Mouse (Mus musculus) urinary bladder, adult 18-20 months (tissue): ENCODE measurements around the gene Atp1a3.

Experiments
- DNase-seq, 2 experiments: peaks; one replicate each; pipeline ENCODE4 v3.0.0; 2022; ENCODE audit warnings: low spot score in 2 of 2, mixed read lengths in 2 of 2

Gene Atp1a3

GRCm38 (mm10) chr7:25003820-25004388 lies 1.9 kb downstream of the Atp1a3 start:
- no peak for DNase-seq

DNA sequence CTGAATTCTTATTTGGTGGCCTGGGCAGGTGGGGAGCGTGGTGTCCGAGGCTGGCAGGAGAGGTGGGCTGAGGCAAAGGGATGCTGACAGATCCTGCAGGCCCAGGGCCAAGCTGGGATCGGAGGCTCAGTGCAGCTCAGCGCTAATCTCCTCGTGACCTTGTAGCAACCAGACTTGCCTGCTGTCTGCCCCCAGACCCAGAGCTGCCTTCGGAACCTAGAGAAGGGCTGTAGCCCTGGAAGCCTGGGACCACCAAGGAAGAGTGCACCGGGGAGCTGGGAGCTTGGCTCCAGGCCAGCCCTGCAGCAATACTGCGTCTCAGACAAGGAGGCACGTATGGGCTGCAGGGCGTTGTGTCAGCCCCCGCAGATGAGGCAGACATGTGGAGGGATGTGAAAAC lies 2.5 kb downstream of the Atp1a3 start:
- DNase-seq = no peak

- DNase-seq = no peak
Observed at GRCm38 (mm10) chr7:25000711-25001110, 5.0 kb downstream of the Atp1a3 start.

DNA sequence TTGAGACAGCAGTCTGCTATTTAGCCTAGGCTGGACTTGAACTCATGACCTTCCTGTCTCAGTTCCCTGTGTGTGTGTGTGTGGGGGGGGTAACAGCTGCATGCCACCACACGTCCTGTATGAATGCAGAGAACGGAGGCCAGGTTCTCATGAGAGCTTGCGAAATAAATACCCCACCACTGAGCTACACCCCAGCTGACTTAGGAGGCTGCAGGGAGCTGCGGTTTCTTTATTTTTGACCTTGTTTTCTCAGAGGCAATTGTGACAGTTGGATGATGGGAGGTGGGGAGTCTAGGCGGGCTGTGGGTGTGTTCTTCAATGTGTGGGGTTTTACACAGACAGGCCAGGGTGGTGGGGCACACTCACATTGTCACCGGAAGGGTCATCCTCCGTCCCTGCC lies 5.5 kb downstream of the Atp1a3 start:
- no peak for DNase-seq

DNA sequence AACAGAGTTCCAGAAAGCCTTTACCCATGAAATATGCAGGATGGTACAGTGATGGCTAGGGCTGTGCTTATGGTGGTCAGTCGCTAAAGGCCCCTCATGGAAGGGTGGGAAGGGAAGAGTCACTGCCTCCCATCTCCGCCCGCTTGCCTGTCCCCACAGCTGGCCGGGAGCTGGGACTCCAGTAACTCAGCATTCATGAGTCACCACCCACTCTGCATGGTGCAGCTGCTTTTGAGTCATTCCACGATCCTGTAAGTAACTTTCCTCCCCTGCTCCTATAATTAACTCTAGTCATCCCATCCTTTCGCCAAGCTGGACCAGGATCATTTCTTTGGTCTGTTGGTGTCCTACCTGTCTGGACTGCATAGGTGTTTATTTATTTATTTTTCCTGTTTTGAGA lies 12.7 kb downstream of the Atp1a3 start:
- DNase-seq = no peak

DNA sequence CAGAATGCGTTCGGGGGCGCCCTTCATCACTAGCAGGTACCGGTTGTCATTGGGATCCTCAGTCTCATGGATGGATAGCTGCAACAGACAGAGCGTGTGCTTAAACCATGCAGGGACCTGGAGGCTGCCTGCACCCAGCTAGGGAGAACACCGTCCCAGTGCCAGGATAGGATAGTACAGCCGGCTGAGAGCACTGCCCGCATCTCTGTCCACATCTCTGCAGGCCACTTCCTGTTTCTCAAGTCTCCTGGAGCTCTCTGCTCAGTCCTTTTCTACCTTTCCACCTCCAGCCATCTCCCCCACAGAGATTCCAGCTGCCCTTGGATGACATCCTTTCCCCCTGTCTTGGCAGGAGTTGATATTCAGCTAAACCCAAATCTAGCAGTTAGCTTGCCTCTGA lies 15.3 kb downstream of the Atp1a3 start:
- DNase-seq = no peak

DNA sequence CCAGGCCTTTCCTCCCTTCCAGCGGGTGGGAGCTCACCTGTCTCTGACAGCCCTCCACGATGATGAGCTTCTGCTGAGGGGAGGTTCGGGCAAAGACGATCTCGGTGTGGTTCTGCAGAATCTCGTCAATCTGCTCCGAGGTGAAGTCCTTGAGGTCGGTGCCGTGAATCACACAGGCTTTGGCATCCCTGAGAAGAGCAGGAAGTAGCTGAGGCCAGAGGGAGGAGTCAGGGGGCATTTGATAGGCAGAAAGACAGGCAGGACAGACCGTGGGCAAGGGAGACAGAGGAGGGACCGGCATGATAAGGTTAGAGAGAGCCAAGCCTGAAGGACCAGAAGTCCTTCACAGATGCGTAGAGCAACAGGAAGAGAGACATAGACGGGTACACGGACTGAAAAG lies 17.8 kb downstream of the Atp1a3 start:
- DNase-seq = no peak

GRCm38 (mm10) chr7:24985799-24986198 lies 20.0 kb downstream of the Atp1a3 start:
- DNase-seq = no peak

GRCm38 (mm10) chr7:24984307-24984706 lies 21.5 kb downstream of the Atp1a3 start:
- no peak for DNase-seq

GRCm38 (mm10) chr7:24983396-24983795 lies 22.4 kb downstream of the Atp1a3 start:
- DNase-seq = no peak

DNA sequence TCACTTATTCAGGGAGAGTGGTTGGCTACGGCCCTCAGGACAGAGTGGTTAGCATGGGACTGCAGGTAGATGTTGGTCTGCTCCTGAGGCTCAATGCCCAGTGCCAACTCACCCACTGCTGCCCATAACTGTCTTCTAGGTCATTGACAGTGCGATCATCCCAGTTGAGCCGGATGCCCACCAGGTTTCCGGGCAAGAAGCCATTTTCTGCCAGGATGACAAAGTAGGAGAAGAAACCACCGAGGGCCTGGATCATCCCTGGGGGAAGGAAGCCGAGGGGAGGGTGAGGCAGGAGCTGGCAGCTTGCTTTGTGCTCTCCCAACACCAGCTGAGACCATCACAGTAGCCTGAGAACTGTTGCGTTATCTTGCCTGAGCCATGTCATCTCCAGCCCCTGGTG lies 25.3 kb downstream of the Atp1a3 start:
- no peak for DNase-seq

DNA sequence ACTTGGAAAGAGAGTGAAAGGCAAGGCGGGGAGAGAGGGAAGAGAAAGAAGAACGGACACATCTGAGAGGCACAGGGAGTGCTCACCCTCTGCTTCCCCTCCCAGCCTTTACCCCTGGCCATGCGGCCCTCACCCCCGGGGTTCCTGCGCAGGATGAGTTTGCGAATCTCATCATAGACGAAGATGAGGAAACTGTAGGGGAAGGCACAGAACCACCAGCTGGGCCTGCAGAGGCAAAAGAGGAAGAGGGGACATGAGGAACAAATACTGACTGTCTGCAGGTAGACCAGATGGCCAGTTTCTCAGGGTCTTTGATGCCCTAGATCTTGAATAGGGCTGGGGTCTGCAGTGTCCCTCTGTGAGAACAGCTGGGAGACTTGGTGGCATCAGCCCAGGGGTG lies 27.0 kb downstream of the Atp1a3 start:
- DNase-seq = no peak

GRCm38 (mm10) chr7:24974893-24975595 lies 30.7 kb downstream of the Atp1a3 start:
- DNase-seq = peak in 1 of 2 experiments; percentile 14

- no peak for DNase-seq
Observed at GRCm38 (mm10) chr7:24973902-24974301, 31.9 kb downstream of the Atp1a3 start.

GRCm38 (mm10) chr7:24973208-24973607 lies 32.5 kb downstream of the Atp1a3 start:
- no peak for DNase-seq

DNA sequence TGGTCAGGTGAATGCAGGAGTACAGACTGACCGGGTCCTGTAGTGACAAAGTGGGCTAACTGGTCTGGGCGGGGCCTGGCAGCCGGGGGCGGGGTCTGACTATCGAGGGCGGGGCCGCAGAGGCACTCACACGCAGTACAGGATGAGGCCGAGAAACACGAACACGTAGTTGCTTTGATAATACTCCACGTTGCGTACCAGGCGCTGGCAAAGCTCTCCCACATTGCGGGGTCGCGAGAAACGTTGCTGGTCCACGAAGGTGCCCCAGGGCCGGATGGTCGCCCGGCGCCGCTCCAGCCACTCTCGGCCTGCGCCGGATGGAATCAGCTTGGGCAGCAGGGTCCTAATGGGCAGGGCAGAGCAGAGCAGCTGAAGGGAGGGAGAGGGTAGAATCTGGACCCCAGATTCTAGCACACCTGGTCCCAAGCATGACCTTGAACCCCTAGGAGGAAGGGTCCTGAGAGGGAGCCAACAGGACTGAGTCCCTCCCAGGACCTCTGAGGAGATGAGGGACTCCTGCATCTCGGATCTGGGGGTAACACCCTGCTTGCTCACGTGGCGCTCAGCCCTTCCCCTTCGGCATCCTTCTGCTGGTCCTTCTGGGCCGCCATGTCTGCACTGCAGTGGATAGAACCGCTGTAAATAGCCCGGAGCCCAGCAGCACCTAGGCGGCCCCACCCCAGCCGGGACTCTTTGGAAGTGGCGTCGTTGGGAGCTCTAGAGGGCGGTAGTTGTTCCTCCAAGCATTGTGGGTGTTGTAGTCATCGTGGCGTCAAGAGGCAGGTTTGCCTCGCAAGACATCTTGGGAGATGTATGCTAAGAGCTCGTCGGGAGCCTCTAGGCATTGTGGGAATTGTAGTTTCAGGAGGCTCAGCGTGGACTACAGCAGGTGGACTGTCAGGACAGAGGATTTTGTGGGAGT lies 33.5 kb downstream of the Atp1a3 start, which contains the start of gene Rabac1:
Rabac1 (minus strand) TSS at position 783 of the 922 bp plus-strand sequence.
- DNase-seq = peak; percentile 92 to 96

- DNase-seq = peak in 1 of 2 experiments; percentile 26
Observed at GRCm38 (mm10) chr7:24971261-24971971, 34.3 kb downstream of the Atp1a3 start.

DNA sequence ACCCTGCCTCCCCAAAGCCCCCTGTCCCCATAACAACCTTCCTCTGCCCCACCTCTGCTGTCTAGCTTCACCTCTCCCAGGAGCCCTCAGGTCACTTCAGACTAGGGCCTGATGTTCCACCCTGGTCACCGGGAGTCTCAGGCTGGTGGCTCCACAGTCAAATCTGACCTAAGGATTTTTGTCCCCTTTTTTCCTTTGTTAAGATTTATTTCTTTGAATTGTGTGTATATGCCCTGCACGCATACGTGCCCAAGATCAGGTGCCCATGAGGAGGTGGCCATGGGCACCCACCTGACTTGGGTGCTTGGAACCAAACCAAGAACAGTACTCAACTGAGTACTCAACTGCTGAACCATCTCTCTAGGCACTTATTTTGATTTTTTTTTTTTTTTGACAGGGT lies 35.4 kb downstream of the Atp1a3 start:
- no peak for DNase-seq

DNA sequence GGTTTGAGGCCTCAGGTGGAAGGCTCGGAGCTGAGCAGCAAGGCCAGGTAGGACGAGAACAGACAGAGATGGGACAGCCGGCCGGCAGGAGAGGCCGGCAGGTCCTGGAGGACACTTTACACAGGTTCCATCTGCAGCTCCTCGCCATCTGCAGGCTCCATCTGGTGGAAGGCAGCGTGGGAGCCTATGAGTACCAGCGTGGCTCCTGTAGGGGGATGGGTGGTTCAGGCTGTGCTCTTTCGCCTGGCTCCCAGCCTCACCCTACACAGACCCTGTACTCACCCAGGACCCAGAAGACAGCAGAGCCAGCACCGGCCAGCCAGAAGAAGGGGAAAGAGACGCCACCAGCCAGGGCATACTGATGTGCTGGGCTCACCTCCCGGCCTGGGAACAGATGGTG lies 36.0 kb downstream of the Atp1a3 start:
- no peak for DNase-seq

DNA sequence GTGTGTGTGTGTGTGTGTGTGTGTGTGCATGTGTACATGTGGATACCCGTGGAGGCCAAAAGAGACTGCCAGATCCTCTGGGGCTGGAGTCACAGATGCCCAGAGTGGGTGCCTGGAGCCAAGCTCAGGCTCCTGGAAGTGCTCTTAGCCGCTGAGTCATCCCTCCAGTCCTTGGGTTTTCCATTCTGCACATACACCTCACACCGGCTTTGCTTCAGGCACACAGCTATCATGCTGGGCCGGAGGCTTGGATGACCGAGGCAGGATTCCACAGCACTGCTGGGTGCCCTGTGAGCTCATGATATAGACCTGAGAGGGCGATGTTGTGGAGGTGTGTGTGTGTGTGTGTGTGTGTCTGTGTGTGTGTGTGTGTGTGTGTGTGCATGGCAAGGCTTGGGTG lies 37.3 kb downstream of the Atp1a3 start:
- DNase-seq = no peak

DNA sequence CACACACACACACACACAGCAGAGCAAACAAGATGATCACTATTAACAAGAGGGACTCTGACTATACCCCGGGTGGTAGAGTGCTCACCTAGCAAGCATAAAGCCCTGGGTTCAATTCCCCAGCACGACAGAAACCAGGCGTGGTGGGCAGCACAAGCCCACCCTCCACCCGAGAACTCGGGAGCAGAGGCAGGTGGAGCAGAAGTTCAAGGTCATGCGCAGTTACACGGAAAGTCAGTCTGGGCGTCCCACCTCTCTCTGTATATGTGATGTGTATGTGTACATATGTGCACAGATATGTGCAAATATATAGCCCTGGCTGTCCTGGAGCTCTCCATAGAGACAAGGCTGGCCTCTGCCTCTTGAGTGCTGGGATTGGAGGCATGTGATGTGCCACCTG lies 37.8 kb downstream of the Atp1a3 start:
- DNase-seq = no peak
